Mouse (Mus musculus): ENCODE measurements around the gene BC051019. TPM values are rescaled to one million over a fixed set of nuclear protein-coding genes. Genes with fewer than 3 reads are reported as not detected.

Gene BC051019
- polyA plus RNA-seq, 1 experiment from 2014 or later = 1.00 TPM

- Histone ChIP-seq H3K9me3 (replicated peaks; ENCODE audit: control insufficient read depth, low read length) (peaks cover 3% of the 10 kb centered on the region), H3K9ac (ENCODE audit: low read length) (no peak overlapping the region), H3K4me1 (ENCODE audit: control insufficient read depth, insufficient read depth, low read length) (no peaks in the 10 kb centered on the region), H3K27ac (ENCODE audit: low read length) (no peak overlapping the region), H3K36me3 (ENCODE audit: control insufficient read depth, insufficient read depth) (no peaks in the 10 kb centered on the region), H3K4me2 (ENCODE audit: low read depth, low read length) (no peak overlapping the region), H3K4me3 (ENCODE audit: low read length) (no peak overlapping the region), H3K27me3 (ENCODE audit: control insufficient read depth, insufficient read depth, low read length) (no peaks in the 10 kb centered on the region)
- no peak for ATAC-seq (replicated peaks; ENCODE audit: extremely low read depth, insufficient read depth, low FRiP score)
- WGBS = 59% methylated on average over 9 of the region's 9 CpGs
These were observed 4.4 kb downstream of the BC051019 start for GRCm38 (mm10) chr7:109719286-109719685.

- no peak overlapping the region for H3K9ac ChIP-seq (ENCODE audit: low read length)
- no peaks in the 10 kb centered on the region for H3K9me3 ChIP-seq (replicated peaks; ENCODE audit: control insufficient read depth, low read length)
- no peak overlapping the region for H3K4me2 ChIP-seq (ENCODE audit: low read depth, low read length)
- peaks cover 17% of the 10 kb centered on the region for H3K4me1 ChIP-seq (ENCODE audit: control insufficient read depth, insufficient read depth, low read length)
- H3K4me3 ChIP-seq (ENCODE audit: low read length) = no peak overlapping the region
- H3K27me3 ChIP-seq (ENCODE audit: control insufficient read depth, insufficient read depth, low read length) = no peaks in the 10 kb centered on the region
- no peak for ATAC-seq (replicated peaks; ENCODE audit: extremely low read depth, insufficient read depth, low FRiP score)
- 80% methylated on average over 2 of the region's 2 CpGs for WGBS
- H3K36me3 ChIP-seq (ENCODE audit: control insufficient read depth, insufficient read depth) = peaks cover 21% of the 10 kb centered on the region
- no peak overlapping the region for H3K27ac ChIP-seq (ENCODE audit: low read length)
These were observed 10.1 kb downstream of the BC051019 start for GRCm38 (mm10) chr7:109713434-109713982.

GRCm38 (mm10) chr7:109712198-109712597 is 11.5 kb downstream of the BC051019 start:
- Histone ChIP-seq H3K4me1 (ENCODE audit: control insufficient read depth, insufficient read depth, low read length) (peaks cover 30% of the 10 kb centered on the region), H3K27ac (ENCODE audit: low read length) (no peak overlapping the region), H3K27me3 (ENCODE audit: control insufficient read depth, insufficient read depth, low read length) (no peaks in the 10 kb centered on the region), H3K4me2 (ENCODE audit: low read depth, low read length) (no peak overlapping the region), H3K36me3 (ENCODE audit: control insufficient read depth, insufficient read depth) (peaks cover 24% of the 10 kb centered on the region), H3K4me3 (ENCODE audit: low read length) (no peak overlapping the region), H3K9ac (ENCODE audit: low read length) (no peak overlapping the region), H3K9me3 (replicated peaks; ENCODE audit: control insufficient read depth, low read length) (no peaks in the 10 kb centered on the region)
- ATAC-seq (replicated peaks; ENCODE audit: extremely low read depth, insufficient read depth, low FRiP score) = no peak
- 84% methylated on average over 7 of the region's 7 CpGs for WGBS

- ATAC-seq (replicated peaks; ENCODE audit: extremely low read depth, insufficient read depth, low FRiP score) = no peak
- peaks cover 31% of the 10 kb centered on the region for H3K4me1 ChIP-seq (ENCODE audit: control insufficient read depth, insufficient read depth, low read length)
- no peak overlapping the region for H3K9ac ChIP-seq (ENCODE audit: low read length)
- WGBS = 21% methylated on average over 1 of the region's 1 CpGs
- H3K36me3 ChIP-seq (ENCODE audit: control insufficient read depth, insufficient read depth) = peaks cover 24% of the 10 kb centered on the region
- H3K4me3 ChIP-seq (ENCODE audit: low read length) = no peak overlapping the region
- no peak overlapping the region for H3K4me2 ChIP-seq (ENCODE audit: low read depth, low read length)
- no peaks in the 10 kb centered on the region for H3K9me3 ChIP-seq (replicated peaks; ENCODE audit: control insufficient read depth, low read length)
- peak overlapping the region; percentile 88; the same call in 1 of the 2 replicates for H3K27ac ChIP-seq (ENCODE audit: low read length)
- no peaks in the 10 kb centered on the region for H3K27me3 ChIP-seq (ENCODE audit: control insufficient read depth, insufficient read depth, low read length)
These were observed 13.6 kb downstream of the BC051019 start for GRCm38 (mm10) chr7:109710069-109710468.

- H3K27ac ChIP-seq (ENCODE audit: low read length) = peak overlapping the region; percentile 88
- WGBS = 18% methylated on average over 3 of the region's 3 CpGs
- H3K4me1 ChIP-seq (ENCODE audit: control insufficient read depth, insufficient read depth, low read length) = peaks cover 35% of the 10 kb centered on the region
- no peak overlapping the region for H3K9ac ChIP-seq (ENCODE audit: low read length)
- H3K36me3 ChIP-seq (ENCODE audit: control insufficient read depth, insufficient read depth) = peaks cover 24% of the 10 kb centered on the region
- H3K27me3 ChIP-seq (ENCODE audit: control insufficient read depth, insufficient read depth, low read length) = no peaks in the 10 kb centered on the region
- ATAC-seq (replicated peaks; ENCODE audit: extremely low read depth, insufficient read depth, low FRiP score) = peak; percentile 70; the same call in 1 of the 2 replicates
- no peaks in the 10 kb centered on the region for H3K9me3 ChIP-seq (replicated peaks; ENCODE audit: control insufficient read depth, low read length)
- H3K4me3 ChIP-seq (ENCODE audit: low read length) = no peak overlapping the region
- H3K4me2 ChIP-seq (ENCODE audit: low read depth, low read length) = peak overlapping the region; percentile 36
These were observed 14.7 kb downstream of the BC051019 start for GRCm38 (mm10) chr7:109708961-109709382.

GRCm38 (mm10) chr7:109707023-109707785 is 16.4 kb downstream of the BC051019 start:
- Histone ChIP-seq H3K9ac (ENCODE audit: low read length) (no peak overlapping the region), H3K9me3 (replicated peaks; ENCODE audit: control insufficient read depth, low read length) (no peaks in the 10 kb centered on the region), H3K4me1 (ENCODE audit: control insufficient read depth, insufficient read depth, low read length) (peaks cover 42% of the 10 kb centered on the region), H3K36me3 (ENCODE audit: control insufficient read depth, insufficient read depth) (peaks cover 19% of the 10 kb centered on the region), H3K4me3 (ENCODE audit: low read length) (no peak overlapping the region), H3K4me2 (ENCODE audit: low read depth, low read length) (no peak overlapping the region), H3K27me3 (ENCODE audit: control insufficient read depth, insufficient read depth, low read length) (no peaks in the 10 kb centered on the region), H3K27ac (ENCODE audit: low read length) (no peak overlapping the region)
- 38% methylated on average over 4 of the region's 4 CpGs for WGBS
- ATAC-seq (replicated peaks; ENCODE audit: extremely low read depth, insufficient read depth, low FRiP score) = no peak

- Histone ChIP-seq H3K27ac (ENCODE audit: low read length) (peak overlapping the region; percentile 77), H3K36me3 (ENCODE audit: control insufficient read depth, insufficient read depth) (peaks cover 3% of the 10 kb centered on the region; the same call in 1 of the 2 replicates), H3K4me3 (ENCODE audit: low read length) (peak overlapping the region; percentile 87), H3K9ac (ENCODE audit: low read length) (peak overlapping the region; percentile 90; the same call in 1 of the 2 replicates), H3K4me2 (ENCODE audit: low read depth, low read length) (peak overlapping the region; percentile 95), H3K27me3 (ENCODE audit: control insufficient read depth, insufficient read depth, low read length) (no peaks in the 10 kb centered on the region), H3K9me3 (replicated peaks; ENCODE audit: control insufficient read depth, low read length) (no peaks in the 10 kb centered on the region), H3K4me1 (ENCODE audit: control insufficient read depth, insufficient read depth, low read length) (peaks cover 34% of the 10 kb centered on the region)
- 56% methylated on average over 3 of the region's 3 CpGs for WGBS
- no peak for ATAC-seq (replicated peaks; ENCODE audit: extremely low read depth, insufficient read depth, low FRiP score)
These were observed 19.2 kb downstream of the BC051019 start for GRCm38 (mm10) chr7:109704461-109704860.

- WGBS = 4% methylated on average over 17 of the region's 17 CpGs
- peak overlapping the region; percentile 90 for H3K9ac ChIP-seq (ENCODE audit: low read length)
These were observed 19.7 kb downstream of the BC051019 start for GRCm38 (mm10) chr7:109704016-109704377.

More at GRCm38 (mm10) chr7:109704016-109704377, 19.7 kb downstream of the BC051019 start:
- peaks cover 30% of the 10 kb centered on the region for H3K4me1 ChIP-seq (ENCODE audit: control insufficient read depth, insufficient read depth, low read length)
- peaks cover 3% of the 10 kb centered on the region; the same call in 1 of the 2 replicates for H3K36me3 ChIP-seq (ENCODE audit: control insufficient read depth, insufficient read depth)
- H3K9me3 ChIP-seq (replicated peaks; ENCODE audit: control insufficient read depth, low read length) = no peaks in the 10 kb centered on the region
- peak overlapping the region; percentile 77 for H3K27ac ChIP-seq (ENCODE audit: low read length)
- ATAC-seq (replicated peaks; ENCODE audit: extremely low read depth, insufficient read depth, low FRiP score) = no peak
- no peaks in the 10 kb centered on the region for H3K27me3 ChIP-seq (ENCODE audit: control insufficient read depth, insufficient read depth, low read length)
- peak overlapping the region; percentile 95 for H3K4me2 ChIP-seq (ENCODE audit: low read depth, low read length)
- H3K4me3 ChIP-seq (ENCODE audit: low read length) = peak overlapping the region; percentile 87

All from heart, embryonic 16.5 days (tissue).